Mouse (Mus musculus): ENCODE results near the gene Coa7.

Gene Coa7

GRCm38 (mm10) chr4:108386087-108386486 is 58.1 kb downstream of the Coa7 start:
- DNase-seq: no peak

- DNase-seq: no peak
Measured at GRCm38 (mm10) chr4:108387106-108387505, 59.2 kb downstream of the Coa7 start.

GRCm38 (mm10) chr4:108387681-108388253 is 59.8 kb downstream of the Coa7 start:
- peak; percentile 34 for DNase-seq

GRCm38 (mm10) chr4:108388741-108389140 is 60.8 kb downstream of the Coa7 start:
- DNase-seq: no peak

- no peak for DNase-seq
Measured at GRCm38 (mm10) chr4:108391124-108391523, 63.2 kb downstream of the Coa7 start.
